Mouse (Mus musculus) forelimb bud, embryonic 11.5 days (tissue): ENCODE results near the gene Lpar1.
A peak's percentile ranks its signal among the peaks of the same experiment; 100 is the strongest.

Experiments
- DNase-seq: peaks from one replicate; pipeline ENCODE4 v3.0.0-alpha.2; 2012; ENCODE audit warnings: low read depth, low spot score

Gene Lpar1

DNA sequence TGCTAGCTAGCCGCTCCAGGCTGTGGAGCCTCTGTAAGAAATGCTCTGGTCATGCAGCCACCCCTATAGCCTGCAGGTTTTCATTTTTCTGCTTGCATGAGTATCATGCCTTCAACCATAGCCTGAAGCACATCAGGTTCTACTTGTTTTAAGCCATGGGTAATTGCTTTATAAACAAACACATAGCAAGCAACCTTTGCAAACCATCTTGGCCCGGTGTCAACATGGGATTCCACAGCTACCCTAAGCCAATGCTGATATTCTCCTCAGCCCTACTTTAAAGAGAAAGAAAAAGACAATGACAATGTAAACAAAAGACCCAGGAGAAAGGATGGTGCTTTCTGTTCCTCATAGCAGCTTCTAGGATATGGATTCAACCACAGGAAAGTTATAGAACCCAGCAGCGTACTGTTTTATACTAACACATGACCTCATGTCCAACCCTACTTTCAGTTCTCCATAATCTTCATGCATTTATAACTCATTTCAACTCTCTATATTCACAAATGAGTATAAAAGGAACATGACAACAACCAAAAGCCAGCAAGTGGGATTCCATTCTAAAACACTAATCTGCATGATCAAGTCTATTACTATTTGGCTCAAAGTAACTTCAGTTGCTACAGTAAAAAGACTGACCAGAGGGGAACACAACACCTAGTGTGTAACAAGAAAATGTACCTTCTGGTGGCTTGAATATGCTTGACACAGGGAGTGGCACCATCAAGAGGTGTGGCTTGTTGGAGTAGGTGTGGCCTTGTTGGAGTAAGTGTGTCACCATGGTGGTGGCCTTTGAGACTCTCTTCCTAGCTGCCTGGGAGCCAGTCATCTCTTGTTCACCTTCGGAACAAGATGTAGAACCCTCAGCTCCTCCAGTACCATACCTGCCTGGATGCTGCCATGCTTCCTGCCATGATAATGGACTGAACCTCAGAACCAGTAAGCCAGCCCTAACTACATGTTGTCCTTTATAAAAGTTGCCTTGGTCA, 46.9 kb downstream of the Lpar1 start:
- DNase-seq, result no peak

DNA sequence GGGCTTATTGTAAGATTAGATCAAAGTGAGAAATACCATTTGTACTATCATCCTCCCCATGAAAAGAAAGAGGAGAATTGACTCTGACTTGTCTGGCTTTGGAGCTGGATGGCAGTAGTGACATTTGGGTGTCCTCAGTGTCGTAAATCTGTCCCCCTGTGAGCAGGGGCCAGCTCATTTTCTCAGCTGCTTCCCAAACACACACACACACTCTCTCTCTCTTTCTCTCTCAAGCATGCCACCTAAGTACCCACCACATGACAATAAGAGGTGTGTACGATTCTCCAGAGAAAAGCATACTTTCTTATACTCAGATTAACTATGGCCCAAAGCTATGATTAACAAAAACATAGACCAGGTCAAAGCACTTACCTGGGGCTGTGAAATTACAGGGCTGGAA, 49.4 kb downstream of the Lpar1 start:
- no peak for DNase-seq

- DNase-seq, result peak; percentile 79
These were observed 52.5 kb downstream of the Lpar1 start for GRCm38 (mm10) chr4:58501012-58501777.

DNA sequence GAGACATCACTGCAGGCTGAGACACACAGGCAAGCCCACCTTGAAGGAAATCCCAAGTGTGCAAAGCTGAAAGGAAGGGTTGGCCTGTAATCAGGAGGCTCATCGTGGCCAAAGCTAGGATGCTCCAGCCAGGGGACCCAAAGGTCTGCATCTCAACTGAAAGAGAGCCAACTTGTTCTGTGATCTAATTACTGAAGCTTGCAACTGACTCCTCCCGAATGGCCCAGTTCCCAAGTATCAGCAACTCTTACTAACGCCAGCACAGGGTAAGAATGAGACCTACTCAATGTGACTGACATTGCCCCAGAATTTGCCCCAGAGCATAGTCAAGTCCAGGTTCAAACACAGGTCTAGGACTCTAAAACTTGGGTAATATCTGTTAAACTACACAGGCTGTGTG, 53.9 kb downstream of the Lpar1 start:
- no peak for DNase-seq

DNA sequence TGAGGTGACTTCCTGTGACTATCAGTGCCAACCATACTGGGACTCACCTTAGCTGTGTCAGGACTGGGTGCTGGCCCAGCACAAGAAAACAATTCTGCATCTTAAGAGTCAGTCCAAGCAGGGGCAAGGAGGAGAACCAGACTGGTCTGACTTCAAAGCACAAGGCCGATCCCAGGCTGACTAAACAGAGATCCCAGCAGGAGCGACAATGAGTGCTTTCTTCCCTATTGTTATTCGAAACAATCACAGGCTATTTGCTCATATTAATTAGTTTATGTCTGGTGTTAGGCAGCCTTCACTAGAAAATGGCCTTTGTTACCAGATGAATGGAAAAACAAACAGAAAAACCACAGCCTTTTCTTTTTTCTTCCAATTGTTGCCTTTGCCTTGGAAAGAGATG, 54.5 kb downstream of the Lpar1 start:
- no peak for DNase-seq

- no peak for DNase-seq
These were observed 55.0 kb downstream of the Lpar1 start for GRCm38 (mm10) chr4:58498734-58499133.

DNA sequence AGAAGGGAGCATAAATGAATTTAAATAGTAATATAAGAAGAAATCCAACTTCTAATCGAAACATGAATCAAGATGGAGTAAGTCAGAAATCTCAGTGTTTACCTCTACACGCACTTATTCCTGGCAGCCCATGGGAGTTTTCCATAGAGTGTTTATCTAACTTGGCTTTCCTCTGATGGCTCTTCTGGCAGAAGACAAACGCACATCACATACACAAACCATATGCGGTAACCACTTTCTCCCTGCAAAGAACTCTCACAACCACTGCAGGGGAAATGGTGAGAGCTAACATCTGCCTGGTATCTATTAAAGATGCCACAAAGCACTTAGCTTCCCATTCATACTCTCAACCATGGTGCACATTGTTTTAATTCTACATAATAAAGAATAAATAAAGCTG, 56.4 kb downstream of the Lpar1 start:
- DNase-seq, result no peak

DNA sequence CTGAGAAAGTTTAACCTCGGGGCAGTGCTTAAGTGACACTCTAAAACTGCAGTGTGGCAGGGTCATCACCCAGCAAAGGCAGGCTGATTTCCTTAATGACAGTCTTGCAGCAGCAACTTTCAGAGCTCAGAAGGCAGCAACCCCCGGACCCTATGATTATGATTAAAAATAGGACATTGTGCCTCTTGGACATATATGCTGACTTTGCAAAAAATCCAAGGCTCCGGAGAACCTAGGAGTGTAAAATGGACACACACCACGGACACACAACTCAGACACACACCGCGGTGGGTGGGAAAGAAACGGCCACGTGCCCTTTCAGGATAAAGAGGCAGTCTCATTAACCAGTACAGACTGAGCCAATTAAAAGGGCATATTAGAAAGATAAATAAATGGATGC, 57.0 kb downstream of the Lpar1 start:
- no peak for DNase-seq

- no peak for DNase-seq
These were observed 62.0 kb downstream of the Lpar1 start for GRCm38 (mm10) chr4:58491742-58492141.

- DNase-seq, result no peak
These were observed 63.3 kb downstream of the Lpar1 start for GRCm38 (mm10) chr4:58490374-58490773.

- DNase-seq, result no peak
These were observed 75.1 kb downstream of the Lpar1 start for GRCm38 (mm10) chr4:58478564-58478963.

DNA sequence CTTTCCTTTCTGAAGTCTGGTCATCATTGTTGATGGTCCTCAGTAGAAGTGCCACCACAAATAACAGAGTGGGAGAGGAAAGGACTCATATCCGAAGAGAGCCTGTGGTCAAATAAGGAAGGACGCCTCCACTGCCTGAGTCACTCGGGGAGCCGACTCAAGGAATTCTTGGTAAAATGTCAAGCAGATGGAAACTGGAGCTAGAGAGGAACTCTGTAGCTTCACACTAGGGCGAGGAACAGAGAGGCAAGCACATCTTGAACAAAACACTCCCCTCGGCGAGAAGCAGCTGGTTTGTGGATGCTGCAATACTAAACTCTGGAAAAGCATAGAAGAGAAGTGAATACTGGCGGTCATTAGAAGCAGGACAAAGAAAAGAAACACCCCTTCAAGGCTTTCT, 76.0 kb downstream of the Lpar1 start:
- no peak for DNase-seq

DNA sequence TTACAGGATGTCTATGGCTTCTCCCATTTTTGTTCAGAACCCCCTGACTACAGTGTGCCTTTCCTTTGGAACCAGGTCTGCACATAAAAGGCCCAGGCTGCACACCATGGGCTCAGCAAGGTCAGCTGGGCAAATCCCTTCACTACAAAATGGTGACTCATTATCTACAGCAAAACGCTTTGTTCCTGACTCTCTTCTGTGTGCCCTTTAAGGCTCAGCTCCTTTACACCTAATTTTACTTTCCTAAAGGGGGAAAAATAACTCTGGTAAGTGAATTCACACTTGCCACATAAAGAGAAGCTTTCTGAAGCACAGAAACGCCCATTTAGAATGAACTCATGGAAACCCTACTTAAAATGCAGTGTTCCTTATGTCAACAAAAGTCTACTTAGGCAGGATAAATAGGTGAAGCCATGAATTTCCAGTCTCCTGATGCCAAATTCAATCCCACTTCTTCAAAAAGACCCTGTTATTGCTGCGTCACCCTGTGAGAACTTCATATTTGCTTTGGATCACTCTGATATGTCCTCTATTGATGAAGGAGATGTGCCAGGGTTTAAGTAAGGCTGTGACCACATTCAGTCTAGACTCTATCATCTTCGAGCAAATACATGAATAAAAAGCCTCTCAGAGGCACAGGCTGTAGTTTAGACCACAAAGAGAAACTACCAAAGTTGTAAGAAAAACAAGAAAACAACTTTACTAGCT, 82.3 kb downstream of the Lpar1 start:
- no peak for DNase-seq

- DNase-seq, result no peak
These were observed 83.8 kb downstream of the Lpar1 start for GRCm38 (mm10) chr4:58469651-58470592.

GRCm38 (mm10) chr4:58469035-58469434, 84.7 kb downstream of the Lpar1 start:
- no peak for DNase-seq

GRCm38 (mm10) chr4:58465586-58465985, 88.1 kb downstream of the Lpar1 start:
- DNase-seq, result no peak

- DNase-seq, result no peak
These were observed 89.1 kb downstream of the Lpar1 start for GRCm38 (mm10) chr4:58464390-58465164.

- DNase-seq, result no peak
These were observed 90.7 kb downstream of the Lpar1 start for GRCm38 (mm10) chr4:58462990-58463389.

DNA sequence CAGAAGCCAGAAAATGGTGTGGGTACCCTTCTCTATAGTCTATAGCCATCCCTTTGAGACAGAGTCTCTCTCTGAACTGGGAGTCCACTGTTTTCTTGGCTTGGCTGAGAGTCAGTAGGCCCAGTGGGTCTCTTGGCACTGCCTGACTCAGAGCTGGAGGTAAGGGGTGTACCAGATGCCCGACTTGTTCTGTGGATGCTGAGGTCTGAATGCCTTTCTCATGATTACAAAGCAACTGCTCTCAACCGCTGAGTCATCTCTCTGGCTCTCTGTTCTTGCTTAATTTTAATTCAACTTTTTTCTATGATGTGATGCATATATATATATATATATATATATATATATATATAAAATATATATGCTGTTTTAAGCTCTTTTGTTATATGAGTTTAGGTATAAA, 91.1 kb downstream of the Lpar1 start:
- DNase-seq, result no peak

GRCm38 (mm10) chr4:58453334-58453733, 100.4 kb downstream of the Lpar1 start:
- DNase-seq, result no peak
